In the genomic region with DNA sequence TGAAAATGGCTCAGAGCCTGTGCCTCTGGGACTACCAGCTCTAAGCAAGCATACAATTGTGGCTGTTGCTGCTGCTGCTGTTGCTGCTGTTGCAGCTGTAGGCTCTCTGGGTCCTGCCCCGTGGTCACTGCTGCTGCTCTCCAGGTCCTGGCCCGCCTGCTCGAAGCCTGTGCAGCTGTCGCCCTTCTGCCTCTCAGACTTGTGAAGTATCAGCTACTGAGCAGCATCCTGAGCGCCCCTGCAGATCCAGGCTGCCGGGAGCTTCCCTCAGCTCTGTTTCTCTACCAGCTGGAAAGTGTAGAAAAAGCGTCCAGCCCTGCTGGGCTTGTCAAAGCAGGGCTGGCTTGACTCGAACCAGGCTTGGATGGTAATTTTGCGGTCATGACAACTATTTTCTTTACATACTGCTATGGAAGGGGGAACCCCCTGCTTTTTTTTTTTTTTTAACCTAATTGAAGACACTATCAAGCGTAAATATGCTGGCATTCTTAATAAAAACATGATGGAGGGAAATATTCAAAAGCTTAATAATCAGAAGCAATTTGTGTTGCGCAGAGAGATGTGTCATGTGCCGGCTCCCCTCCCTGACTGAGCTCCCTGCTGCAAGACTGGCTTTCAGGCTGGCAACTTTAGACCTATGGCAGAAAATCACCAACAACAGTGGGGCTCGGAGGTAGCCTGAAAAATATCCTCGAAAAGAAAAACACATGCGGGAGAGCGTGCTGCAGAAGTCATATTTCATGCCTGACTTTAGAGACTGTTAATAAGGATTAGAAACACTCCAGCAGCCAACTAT, we compare ENCODE assay signal across 20 mouse cellular contexts. TPM values are rescaled to one million over a fixed set of nuclear protein-coding genes. Genes with fewer than 3 reads are reported as not detected.
DNase-seq lines count a peak whose midpoint lies in the region; ATAC-seq lines count a peak whose summit lies in the region.
"Had no signal": no experiment of that assay in that cellular context is flagged by ENCODE, and none has a peak within 500 bp of the region (broad histone marks: within the 10 kb centered on the region; RNA-seq: fewer than 3 reads in every experiment).

No protein-coding gene starts in this region.

- no peak overlapping the region for H3K27ac ChIP-seq in kidney, embryonic 15.5 days
- no peak overlapping the region for H3K27ac ChIP-seq in hindbrain, embryonic 12.5 days
- peak overlapping the region; percentile 9; the same call in 1 of the 2 replicates for H3K27ac ChIP-seq in limb, embryonic 15.5 days
- H3K27ac ChIP-seq: forebrain, embryonic 15.5 days; heart, embryonic 15.5 days; layer of hippocampus, adult 2 months had no signal

- H3K27me3 ChIP-seq in kidney, embryonic 15.5 days = peaks cover 92% of the 10 kb centered on the region
- H3K27me3 ChIP-seq in hindbrain, embryonic 12.5 days = peaks cover 90% of the 10 kb centered on the region
- peaks cover 59% of the 10 kb centered on the region for H3K27me3 ChIP-seq in limb, embryonic 15.5 days

- WGBS in kidney, embryonic 15.5 days = 17% methylated on average over 16 of the region's 16 CpGs
- 24% methylated on average over 16 of the region's 16 CpGs for WGBS in hindbrain, embryonic 12.5 days
- WGBS in limb, embryonic 15.5 days = 21% methylated on average over 16 of the region's 16 CpGs

- H3K36me3 ChIP-seq in kidney, embryonic 15.5 days = no peaks in the 10 kb centered on the region
- no peaks in the 10 kb centered on the region for H3K36me3 ChIP-seq in hindbrain, embryonic 12.5 days
- no peaks in the 10 kb centered on the region for H3K36me3 ChIP-seq in limb, embryonic 15.5 days
- H3K36me3 ChIP-seq: forebrain, embryonic 15.5 days; G1E; heart, embryonic 15.5 days had no signal

- peak overlapping the region; percentile 29 for H3K4me2 ChIP-seq in kidney, embryonic 15.5 days
- no peak overlapping the region for H3K4me2 ChIP-seq in hindbrain, embryonic 12.5 days (replicated peaks)
- H3K4me2 ChIP-seq in limb, embryonic 15.5 days = no peak overlapping the region
- H3K4me2 ChIP-seq: forebrain, embryonic 15.5 days; heart, embryonic 15.5 days had no signal

- H3K9me3 ChIP-seq in kidney, embryonic 15.5 days (replicated peaks) = no peaks in the 10 kb centered on the region
- H3K9me3 ChIP-seq in hindbrain, embryonic 12.5 days (replicated peaks) = no peaks in the 10 kb centered on the region
- H3K9me3 ChIP-seq in limb, embryonic 15.5 days = no peaks in the 10 kb centered on the region
- H3K9me3 ChIP-seq: forebrain, embryonic 15.5 days; G1E; heart, embryonic 15.5 days had no signal

- no peak overlapping the region for H3K9ac ChIP-seq in kidney, embryonic 15.5 days
- 0 out of 2 replicates have a peak overlapping the region, but pooled peaks have one; percentile 9 for H3K9ac ChIP-seq in hindbrain, embryonic 12.5 days
- H3K9ac ChIP-seq in limb, embryonic 15.5 days = no peak overlapping the region
- H3K9ac ChIP-seq: forebrain, embryonic 15.5 days; heart, embryonic 15.5 days had no signal

- ATAC-seq in kidney, embryonic 15.5 days (replicated peaks; ENCODE audit: low FRiP score) = no peak
- no peak for ATAC-seq in hindbrain, embryonic 12.5 days (ENCODE audit: low FRiP score)
- ATAC-seq in limb, embryonic 15.5 days (ENCODE audit: insufficient number of reproducible peaks, low FRiP score, low TSS enrichment, low read depth) = no peak
- ATAC-seq: forebrain, embryonic 15.5 days; intestine, embryonic 16.5 days had no signal

- H3K4me3 ChIP-seq in kidney, embryonic 15.5 days (replicated peaks) = no peak overlapping the region
- H3K4me3 ChIP-seq in hindbrain, embryonic 12.5 days = no peak overlapping the region
- H3K4me3 ChIP-seq in limb, embryonic 15.5 days = no peak overlapping the region
- H3K4me3 ChIP-seq: forebrain, embryonic 15.5 days; heart, embryonic 15.5 days; layer of hippocampus, adult 2 months had no signal

- peaks cover 71% of the 10 kb centered on the region for H3K4me1 ChIP-seq in kidney, embryonic 15.5 days
- H3K4me1 ChIP-seq in hindbrain, embryonic 12.5 days = peaks cover 50% of the 10 kb centered on the region
- peaks cover 67% of the 10 kb centered on the region for H3K4me1 ChIP-seq in limb, embryonic 15.5 days

- no peak for DNase-seq in kidney, adult 9 months
- DNase-seq in embryo, embryonic 10 days (ENCODE audit: low spot score) = peak; percentile 63
- DNase-seq in gastrocnemius, postnatal 4 days (ENCODE audit: low spot score in 2 of 2) = no peak
- DNase-seq in cerebellum, postnatal 36 days = no peak
- DNase-seq in urinary bladder, postnatal 14 days (ENCODE audit: low spot score) = no peak
- DNase-seq: adrenal gland, postnatal 25 days; B cell, adult 2 months; cerebellum, adult 11-12 months; gastrocnemius, postnatal 36 days; lung, adult 18-20 months; thymus, postnatal 14 days had no signal

RNA-seq across cellular contexts. Expression of gene Lmx1b, which starts 13.9 kb away (rescaled TPM):
- 1.1 and 1.2 TPM in 2 replicates for polyA plus RNA-seq in kidney, embryonic 15.5 days (2015; fragmentation: Nextera tagmentation; extraction: Ambion mirVana)
- 5.0 and 5.6 TPM in 2 replicates for polyA plus RNA-seq in hindbrain, embryonic 12.5 days (2016; fragmentation: Nextera tagmentation; extraction: Ambion mirVana)
- 2.9 and 4.1 TPM in 2 replicates for polyA plus RNA-seq in limb, embryonic 15.5 days (2015; fragmentation: Nextera tagmentation; extraction: Ambion mirVana)
- total RNA-seq in gastrocnemius, postnatal 4 days (2021) = 1 to 10 TPM in 1 of 2 experiments, under 1 TPM in 1; 0.98 to 1.3 TPM
- total RNA-seq: megakaryocyte progenitor cell, adult 5-6 weeks had no signal
- polyA plus RNA-seq: G1E; heart, embryonic 15.5 days; intestine, embryonic 16.5 days had no signal
